Mouse (Mus musculus): ENCODE data around the gene Ip6k2. TPM values are rescaled to one million over a fixed set of nuclear protein-coding genes. Genes with fewer than 3 reads are reported as not detected.
A peak's percentile ranks its signal among the peaks of the same experiment; 100 is the strongest.

Ip6k2 gene
- polyA plus RNA-seq, 1 experiment: 37.3 TPM

DNA sequence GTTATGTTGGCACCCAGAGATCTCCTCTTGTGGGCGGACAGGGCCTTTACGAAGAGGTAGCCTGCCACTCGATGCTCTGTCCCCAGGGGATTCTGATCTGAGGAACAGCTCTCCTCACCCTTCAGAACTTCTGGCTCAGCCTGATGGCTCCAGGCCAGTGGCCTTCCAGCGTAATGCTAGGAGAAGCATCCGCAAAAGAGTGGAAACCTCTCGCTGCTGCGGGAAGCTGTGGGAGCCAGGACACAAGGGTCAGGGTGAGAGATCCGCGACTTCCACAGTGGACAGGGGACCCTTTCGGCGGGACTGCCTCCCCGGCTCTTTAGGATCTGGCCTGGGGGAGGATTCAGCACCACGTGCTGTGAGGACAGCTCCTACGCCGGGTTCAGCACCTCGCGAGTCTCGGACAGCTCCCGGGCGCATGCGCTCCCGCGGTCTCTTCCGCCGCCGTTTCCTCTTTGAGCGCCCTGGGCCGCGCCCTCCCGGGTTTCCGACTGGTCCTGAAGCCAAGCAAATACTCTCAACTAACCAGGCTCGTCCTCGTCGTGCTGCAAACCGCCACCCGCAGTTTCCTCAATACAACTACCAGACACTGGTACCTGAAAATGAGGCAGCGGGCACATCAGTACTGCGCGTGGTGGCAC, 43.2 kb downstream of the Ip6k2 start:
- WGBS: 3% methylated on average over 39 of the region's 39 CpGs
- TF ChIP-seq CTCF (IDR thresholded peaks at IDR 0.05; ENCODE audit: control insufficient read depth, insufficient read depth, low read length): peak; percentile 32; the same call in 1 of the 2 replicates
- no peak for TF ChIP-seq POLR2A (IDR thresholded peaks at IDR 0.05; ENCODE audit: borderline replicate concordance, control insufficient read depth, low read depth, low read length)
- peak overlapping the region; percentile 64 for H3K4me3 ChIP-seq (replicated peaks; ENCODE audit: control insufficient read depth, low read depth, low read length)
- H3K4me1 ChIP-seq (ENCODE audit: control insufficient read depth, insufficient read depth, low read length): peaks cover 6% of the 10 kb centered on the region; the same call in 1 of the 2 replicates
- peak overlapping the region; percentile 34 for H3K27ac ChIP-seq (ENCODE audit: control insufficient read depth, insufficient read depth, low read depth, low read length, poor library complexity)

DNA sequence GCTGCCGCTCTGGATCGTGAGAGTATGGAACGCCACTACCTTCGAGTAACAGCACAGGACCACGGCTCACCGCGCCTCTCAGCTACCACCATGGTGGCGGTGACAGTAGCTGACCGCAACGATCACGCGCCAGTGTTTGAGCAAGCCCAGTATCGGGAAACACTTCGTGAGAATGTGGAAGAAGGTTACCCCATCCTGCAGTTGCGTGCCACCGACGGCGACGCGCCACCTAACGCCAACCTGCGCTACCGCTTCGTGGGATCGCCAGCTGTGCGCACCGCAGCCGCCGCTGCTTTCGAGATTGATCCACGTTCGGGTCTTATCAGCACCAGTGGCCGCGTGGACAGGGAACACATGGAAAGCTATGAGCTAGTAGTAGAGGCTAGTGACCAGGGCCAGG, 43.9 kb downstream of the Ip6k2 start:
- H3K4me3 ChIP-seq (replicated peaks; ENCODE audit: control insufficient read depth, low read depth, low read length): peak overlapping the region; percentile 29
- 10% methylated on average over 34 of the region's 34 CpGs for WGBS
- TF ChIP-seq CTCF (IDR thresholded peaks at IDR 0.05; ENCODE audit: control insufficient read depth, insufficient read depth, low read length) (no peak), POLR2A (IDR thresholded peaks at IDR 0.05; ENCODE audit: borderline replicate concordance, control insufficient read depth, low read depth, low read length) (0 out of 2 replicates have a peak, but pooled peaks have one; percentile 37)
- peak overlapping the region; percentile 34 for H3K27ac ChIP-seq (ENCODE audit: control insufficient read depth, insufficient read depth, low read depth, low read length, poor library complexity)
- peaks cover 6% of the 10 kb centered on the region; the same call in 1 of the 2 replicates for H3K4me1 ChIP-seq (ENCODE audit: control insufficient read depth, insufficient read depth, low read length)

DNA sequence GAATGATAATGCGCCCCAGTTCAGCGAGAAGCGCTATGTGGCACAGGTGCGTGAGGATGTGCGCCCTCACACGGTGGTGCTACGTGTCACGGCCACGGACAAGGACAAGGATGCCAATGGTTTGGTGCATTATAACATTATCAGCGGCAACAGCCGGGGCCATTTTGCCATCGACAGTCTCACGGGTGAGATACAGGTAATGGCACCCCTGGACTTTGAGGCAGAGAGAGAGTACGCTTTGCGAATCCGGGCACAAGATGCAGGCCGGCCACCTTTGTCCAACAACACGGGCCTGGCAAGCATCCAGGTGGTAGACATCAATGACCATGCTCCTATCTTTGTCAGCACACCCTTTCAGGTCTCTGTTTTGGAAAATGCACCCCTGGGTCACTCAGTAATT, 44.3 kb downstream of the Ip6k2 start:
- 53% methylated on average over 18 of the region's 18 CpGs for WGBS
- Histone ChIP-seq H3K27ac (ENCODE audit: control insufficient read depth, insufficient read depth, low read depth, low read length, poor library complexity) (no peak overlapping the region), H3K4me3 (replicated peaks; ENCODE audit: control insufficient read depth, low read depth, low read length) (peak overlapping the region; percentile 29), H3K4me1 (ENCODE audit: control insufficient read depth, insufficient read depth, low read length) (peaks cover 6% of the 10 kb centered on the region; the same call in 1 of the 2 replicates)
- TF ChIP-seq CTCF (IDR thresholded peaks at IDR 0.05; ENCODE audit: control insufficient read depth, insufficient read depth, low read length) (no peak), POLR2A (IDR thresholded peaks at IDR 0.05; ENCODE audit: borderline replicate concordance, control insufficient read depth, low read depth, low read length) (no peak)

DNA sequence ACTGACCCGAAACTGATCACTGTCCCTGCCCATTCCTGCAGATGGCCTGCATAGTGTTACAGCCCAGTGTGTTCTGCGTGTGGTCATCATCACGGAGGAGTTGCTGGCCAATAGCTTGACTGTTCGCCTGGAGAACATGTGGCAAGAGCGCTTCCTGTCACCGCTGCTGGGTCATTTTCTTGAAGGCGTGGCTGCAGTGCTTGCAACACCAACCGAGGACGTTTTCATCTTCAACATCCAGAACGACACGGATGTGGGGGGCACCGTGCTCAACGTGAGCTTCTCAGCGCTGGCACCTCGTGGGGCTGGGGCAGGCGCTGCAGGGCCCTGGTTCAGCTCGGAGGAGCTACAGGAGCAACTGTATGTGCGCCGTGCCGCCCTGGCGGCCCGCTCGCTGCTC, 48.0 kb downstream of the Ip6k2 start:
- WGBS: 1% methylated on average over 23 of the region's 23 CpGs
- peaks cover 6% of the 10 kb centered on the region; the same call in 1 of the 2 replicates for H3K4me1 ChIP-seq (ENCODE audit: control insufficient read depth, insufficient read depth, low read length)
- TF ChIP-seq CTCF (IDR thresholded peaks at IDR 0.05; ENCODE audit: control insufficient read depth, insufficient read depth, low read length) (no peak), POLR2A (IDR thresholded peaks at IDR 0.05; ENCODE audit: borderline replicate concordance, control insufficient read depth, low read depth, low read length) (peak; percentile 39; the same call in 1 of the 2 replicates)
- peak overlapping the region; percentile 87 for H3K27ac ChIP-seq (ENCODE audit: control insufficient read depth, insufficient read depth, low read depth, low read length, poor library complexity)
- H3K4me3 ChIP-seq (replicated peaks; ENCODE audit: control insufficient read depth, low read depth, low read length): peak overlapping the region; percentile 73

DNA sequence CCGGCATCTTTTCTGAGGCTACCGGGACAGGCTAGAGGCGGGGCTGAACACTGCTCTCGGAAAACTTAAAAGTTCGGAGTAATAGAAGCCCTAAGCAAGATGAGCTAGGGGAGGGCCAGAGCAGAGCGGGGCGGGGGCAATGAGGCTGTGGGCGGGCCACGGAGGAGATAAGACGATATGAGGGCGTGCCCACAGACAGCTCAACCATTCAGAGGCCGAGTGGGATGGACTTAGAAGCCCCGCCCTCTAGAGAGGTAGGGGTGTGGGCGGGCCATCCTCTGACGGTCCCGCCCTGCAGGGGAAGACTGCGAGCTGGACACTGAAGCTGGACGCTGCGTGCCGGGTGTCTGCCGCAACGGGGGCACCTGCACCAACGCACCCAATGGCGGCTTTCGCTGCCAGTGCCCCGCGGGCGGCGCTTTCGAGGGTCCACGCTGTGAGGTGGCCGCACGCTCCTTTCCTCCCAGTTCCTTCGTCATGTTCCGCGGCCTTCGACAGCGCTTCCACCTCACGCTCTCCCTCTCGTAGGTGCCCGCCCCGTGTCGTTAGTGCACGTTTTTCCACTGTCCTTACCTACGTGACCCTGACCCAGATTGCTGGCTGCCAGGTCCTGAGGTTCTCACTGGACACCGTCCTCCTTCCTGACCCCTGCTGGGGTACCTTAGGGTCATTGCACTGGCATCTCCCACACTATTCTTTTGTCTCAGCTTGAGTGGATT, 49.0 kb downstream of the Ip6k2 start:
- peak overlapping the region; percentile 73 for H3K4me3 ChIP-seq (replicated peaks; ENCODE audit: control insufficient read depth, low read depth, low read length)
- 2% methylated on average over 46 of the region's 46 CpGs for WGBS
- H3K27ac ChIP-seq (ENCODE audit: control insufficient read depth, insufficient read depth, low read depth, low read length, poor library complexity): peak overlapping the region; percentile 87
- peaks cover 4% of the 10 kb centered on the region; the same call in 1 of the 2 replicates for H3K4me1 ChIP-seq (ENCODE audit: control insufficient read depth, insufficient read depth, low read length)
- 0 out of 2 replicates have a peak, but pooled peaks have one; percentile 18 for TF ChIP-seq POLR2A (IDR thresholded peaks at IDR 0.05; ENCODE audit: borderline replicate concordance, control insufficient read depth, low read depth, low read length)
- TF ChIP-seq CTCF (IDR thresholded peaks at IDR 0.05; ENCODE audit: control insufficient read depth, insufficient read depth, low read length): no peak

DNA sequence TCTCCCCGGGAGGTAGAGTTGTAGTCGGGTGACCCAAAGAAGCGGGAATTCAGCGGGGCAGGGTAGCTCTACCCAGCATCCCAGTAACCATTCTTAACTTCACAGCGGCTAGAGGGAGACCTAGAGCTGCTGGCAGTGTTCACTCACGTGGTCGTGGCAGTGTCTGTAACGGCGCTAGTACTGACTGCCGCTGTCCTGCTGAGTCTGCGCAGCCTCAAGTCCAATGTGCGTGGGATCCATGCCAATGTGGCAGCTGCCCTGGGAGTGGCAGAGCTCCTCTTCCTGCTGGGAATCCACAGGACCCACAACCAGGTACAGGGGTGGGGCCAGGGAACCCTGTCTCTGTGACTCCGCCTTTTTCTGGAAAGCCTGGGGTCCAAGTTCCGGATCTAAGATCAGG, 59.4 kb downstream of the Ip6k2 start:
- H3K4me1 ChIP-seq (ENCODE audit: control insufficient read depth, insufficient read depth, low read length): no peaks in the 10 kb centered on the region; the same call in 1 of the 2 replicates
- 17% methylated on average over 14 of the region's 14 CpGs for WGBS
- no peak for TF ChIP-seq POLR2A (IDR thresholded peaks at IDR 0.05; ENCODE audit: borderline replicate concordance, control insufficient read depth, low read depth, low read length)
- TF ChIP-seq CTCF (IDR thresholded peaks at IDR 0.05; ENCODE audit: control insufficient read depth, insufficient read depth, low read length): no peak

DNA sequence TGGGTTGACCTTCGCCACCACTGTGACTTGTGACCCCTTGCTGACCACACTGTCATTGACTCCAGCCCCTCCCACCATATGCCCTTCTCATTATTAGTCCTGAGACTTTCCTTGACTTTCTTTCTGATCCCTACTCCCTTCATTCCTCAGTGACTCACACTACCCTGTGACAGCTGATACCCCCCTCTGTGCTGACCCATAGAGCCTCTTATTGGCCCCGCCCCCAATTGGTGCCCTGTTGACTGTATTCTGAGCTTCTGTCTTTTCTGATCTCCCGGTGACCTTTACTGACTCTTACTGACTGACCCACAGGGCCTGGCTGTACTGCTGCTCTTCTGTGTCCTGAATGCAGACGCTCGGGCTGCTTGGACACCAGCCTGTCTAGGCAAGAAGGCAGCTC, 61.8 kb downstream of the Ip6k2 start:
- no peak overlapping the region for H3K27ac ChIP-seq (ENCODE audit: control insufficient read depth, insufficient read depth, low read depth, low read length, poor library complexity)
- WGBS: 80% methylated on average over 5 of the region's 5 CpGs
- TF ChIP-seq CTCF (IDR thresholded peaks at IDR 0.05; ENCODE audit: control insufficient read depth, insufficient read depth, low read length): no peak
- TF ChIP-seq POLR2A (IDR thresholded peaks at IDR 0.05; ENCODE audit: borderline replicate concordance, control insufficient read depth, low read depth, low read length): no peak
- no peak overlapping the region for H3K4me3 ChIP-seq (replicated peaks; ENCODE audit: control insufficient read depth, low read depth, low read length)
- no peaks in the 10 kb centered on the region; the same call in none of the 2 replicates for H3K4me1 ChIP-seq (ENCODE audit: control insufficient read depth, insufficient read depth, low read length)

More for the DNA sequence above, 59.4 kb downstream of the Ip6k2 start:
- H3K27ac ChIP-seq (ENCODE audit: control insufficient read depth, insufficient read depth, low read depth, low read length, poor library complexity): no peak overlapping the region
- H3K4me3 ChIP-seq (replicated peaks; ENCODE audit: control insufficient read depth, low read depth, low read length): no peak overlapping the region

DNA sequence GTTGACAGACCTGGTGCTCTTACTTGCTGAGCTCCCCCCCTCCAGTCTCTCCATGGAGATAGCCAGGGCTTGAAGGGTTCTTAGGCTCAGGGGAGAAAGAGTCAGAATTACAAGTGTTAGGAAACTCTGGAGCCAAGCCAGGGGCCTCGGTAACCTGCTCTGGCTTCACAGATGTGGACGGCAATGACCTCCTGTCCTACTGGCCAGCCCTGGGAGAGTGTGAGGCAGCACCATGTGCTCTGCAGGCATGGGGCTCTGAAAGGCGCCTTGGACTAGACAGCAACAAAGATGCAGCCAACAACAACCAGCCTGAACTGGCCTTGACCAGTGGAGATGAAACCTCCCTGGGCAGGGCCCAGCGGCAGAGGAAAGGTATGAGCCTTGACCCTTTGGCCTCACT, 63.8 kb downstream of the Ip6k2 start:
- no peak overlapping the region for H3K27ac ChIP-seq (ENCODE audit: control insufficient read depth, insufficient read depth, low read depth, low read length, poor library complexity)
- H3K4me1 ChIP-seq (ENCODE audit: control insufficient read depth, insufficient read depth, low read length): no peaks in the 10 kb centered on the region; the same call in none of the 2 replicates
- no peak overlapping the region for H3K4me3 ChIP-seq (replicated peaks; ENCODE audit: control insufficient read depth, low read depth, low read length)
- WGBS: 64% methylated on average over 4 of the region's 4 CpGs
- TF ChIP-seq CTCF (IDR thresholded peaks at IDR 0.05; ENCODE audit: control insufficient read depth, insufficient read depth, low read length) (no peak), POLR2A (IDR thresholded peaks at IDR 0.05; ENCODE audit: borderline replicate concordance, control insufficient read depth, low read depth, low read length) (no peak)
